Mouse (Mus musculus) embryo, embryonic 10.5 days (tissue): ENCODE results near the gene Psmb3.
"Not testable (repeated sequence)": the region's sequence is repeated elsewhere in the genome, so short reads cannot be mapped to it uniquely, and the experiment has no call there.

Source experiments
- DNase-seq: peaks from one replicate; pipeline ENCODE4 v3.0.0-alpha.2; 2015; ENCODE audit warnings: low spot score

The Psmb3 gene

GRCm38 (mm10) chr11:97717369-97718280, 14.4 kb downstream of the Psmb3 start:
- no peak for DNase-seq

- DNase-seq, result no peak
Measured at GRCm38 (mm10) chr11:97718281-97718860, 15.2 kb downstream of the Psmb3 start.

GRCm38 (mm10) chr11:97719041-97719440, 15.8 kb downstream of the Psmb3 start:
- DNase-seq, result no peak

GRCm38 (mm10) chr11:97721338-97721737, 18.1 kb downstream of the Psmb3 start:
- no peak for DNase-seq

GRCm38 (mm10) chr11:97723709-97724108, 20.5 kb downstream of the Psmb3 start:
- DNase-seq, result no peak

GRCm38 (mm10) chr11:97728311-97728710, 25.1 kb downstream of the Psmb3 start:
- no peak for DNase-seq

GRCm38 (mm10) chr11:97728730-97729129, 25.5 kb downstream of the Psmb3 start:
- DNase-seq, result no peak

- DNase-seq, result peak; percentile 81
Measured at GRCm38 (mm10) chr11:97733689-97734088, 30.5 kb downstream of the Psmb3 start.

- not testable (repeated sequence) for DNase-seq
Measured at GRCm38 (mm10) chr11:97734810-97735209, 31.6 kb downstream of the Psmb3 start.

- DNase-seq, result no peak
Measured at GRCm38 (mm10) chr11:97736645-97737044, 33.4 kb downstream of the Psmb3 start.

GRCm38 (mm10) chr11:97737600-97737999, 34.4 kb downstream of the Psmb3 start:
- DNase-seq, result no peak

GRCm38 (mm10) chr11:97738703-97739102, 35.5 kb downstream of the Psmb3 start:
- peak; percentile 37 for DNase-seq

GRCm38 (mm10) chr11:97739155-97739554, 36.0 kb downstream of the Psmb3 start:
- DNase-seq, result no peak

- DNase-seq, result no peak
Measured at GRCm38 (mm10) chr11:97740190-97740589, 37.0 kb downstream of the Psmb3 start.

GRCm38 (mm10) chr11:97742157-97742556, 39.0 kb downstream of the Psmb3 start:
- DNase-seq, result no peak

GRCm38 (mm10) chr11:97742591-97742990, 39.4 kb downstream of the Psmb3 start:
- no peak for DNase-seq

- no peak for DNase-seq
Measured at GRCm38 (mm10) chr11:97743423-97743822, 40.2 kb downstream of the Psmb3 start.

- DNase-seq, result peak; percentile 54
Measured at GRCm38 (mm10) chr11:97744063-97744717, 41.0 kb downstream of the Psmb3 start, which contains the start of gene Pip4k2b. TSS of gene Pip4k2b (minus strand) at chr11:97744704.

GRCm38 (mm10) chr11:97744718-97745330, 41.6 kb downstream of the Psmb3 start:
- peak; percentile 100 for DNase-seq

- no peak for DNase-seq
Measured at GRCm38 (mm10) chr11:97745331-97745721, 42.1 kb downstream of the Psmb3 start.

GRCm38 (mm10) chr11:97747773-97748172, 44.6 kb downstream of the Psmb3 start:
- no peak for DNase-seq

GRCm38 (mm10) chr11:97748496-97748895, 45.3 kb downstream of the Psmb3 start:
- DNase-seq, result no peak
